Mouse (Mus musculus): Measurements from ENCODE around the gene Cib4. TPM values are rescaled to one million over a fixed set of nuclear protein-coding genes. Genes with fewer than 3 reads are reported as not detected.

The Cib4 gene
- polyA plus RNA-seq, 1 experiment = not detected

- DNase-seq = no peak
- no peak overlapping the region for H3K4me3 ChIP-seq (ENCODE audit: control insufficient read depth, insufficient read depth, low read length)
- no peak for TF ChIP-seq POLR2A (IDR thresholded peaks at IDR 0.05; ENCODE audit: control insufficient read depth, extremely low read depth, insufficient read depth, low read length, poor library complexity)
- no peak for TF ChIP-seq CTCF (IDR thresholded peaks at IDR 0.05; ENCODE audit: borderline replicate concordance, control insufficient read depth, extremely low read depth, insufficient read depth, low read length, poor library complexity)
- H3K27me3 ChIP-seq (ENCODE audit: control insufficient read depth, insufficient read depth, low read length) = no peaks in the 10 kb centered on the region
- H3K4me1 ChIP-seq (replicated peaks; ENCODE audit: control insufficient read depth, insufficient read depth, low read length) = no peaks in the 10 kb centered on the region
- H3K27ac ChIP-seq (ENCODE audit: control insufficient read depth, insufficient read depth, low read length) = no peak overlapping the region
- H3K36me3 ChIP-seq (ENCODE audit: control insufficient read depth, insufficient read depth, low read length) = no peaks in the 10 kb centered on the region
- WGBS = 83% methylated on average over 9 of the region's 9 CpGs
These were observed 31.6 kb upstream of the Cib4 start for GRCm38 (mm10) chr5:30577251-30577650.

- Histone ChIP-seq H3K36me3 (ENCODE audit: control insufficient read depth, insufficient read depth, low read length) (no peaks in the 10 kb centered on the region), H3K27me3 (ENCODE audit: control insufficient read depth, insufficient read depth, low read length) (no peaks in the 10 kb centered on the region), H3K27ac (ENCODE audit: control insufficient read depth, insufficient read depth, low read length) (no peak overlapping the region), H3K4me3 (ENCODE audit: control insufficient read depth, insufficient read depth, low read length) (no peak overlapping the region), H3K4me1 (replicated peaks; ENCODE audit: control insufficient read depth, insufficient read depth, low read length) (no peaks in the 10 kb centered on the region)
- WGBS = 76% methylated on average over 7 of the region's 7 CpGs
- no peak for DNase-seq
- TF ChIP-seq POLR2A (IDR thresholded peaks at IDR 0.05; ENCODE audit: control insufficient read depth, extremely low read depth, insufficient read depth, low read length, poor library complexity) = no peak
- no peak for TF ChIP-seq CTCF (IDR thresholded peaks at IDR 0.05; ENCODE audit: borderline replicate concordance, control insufficient read depth, extremely low read depth, insufficient read depth, low read length, poor library complexity)
These were observed 30.6 kb upstream of the Cib4 start for GRCm38 (mm10) chr5:30576233-30576632.

DNA sequence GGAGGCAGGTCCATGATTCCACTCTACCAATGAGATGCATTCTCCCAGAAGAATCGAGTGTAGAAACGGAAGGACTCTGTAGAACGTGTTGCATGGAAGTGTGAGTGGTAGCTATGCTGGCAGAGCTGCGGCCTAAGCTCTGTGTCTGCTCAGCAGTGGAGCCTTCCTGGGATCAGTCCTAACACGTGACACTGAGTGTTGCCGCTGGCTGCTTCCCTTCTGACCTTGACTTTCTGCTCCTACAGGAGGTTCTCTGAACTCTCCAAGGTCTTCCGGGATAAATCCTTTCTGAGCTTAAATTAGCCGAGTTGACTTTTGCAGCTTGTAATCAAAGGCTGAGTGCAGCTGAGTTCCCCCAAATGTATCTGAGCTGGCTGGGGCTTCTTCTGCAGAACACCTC is 28.7 kb upstream of the Cib4 start:
- Histone ChIP-seq H3K36me3 (ENCODE audit: control insufficient read depth, insufficient read depth, low read length) (no peaks in the 10 kb centered on the region), H3K4me1 (replicated peaks; ENCODE audit: control insufficient read depth, insufficient read depth, low read length) (no peaks in the 10 kb centered on the region), H3K27me3 (ENCODE audit: control insufficient read depth, insufficient read depth, low read length) (no peaks in the 10 kb centered on the region), H3K27ac (ENCODE audit: control insufficient read depth, insufficient read depth, low read length) (no peak overlapping the region), H3K4me3 (ENCODE audit: control insufficient read depth, insufficient read depth, low read length) (no peak overlapping the region)
- no peak for DNase-seq
- no peak for TF ChIP-seq CTCF (IDR thresholded peaks at IDR 0.05; ENCODE audit: borderline replicate concordance, control insufficient read depth, extremely low read depth, insufficient read depth, low read length, poor library complexity)
- no peak for TF ChIP-seq POLR2A (IDR thresholded peaks at IDR 0.05; ENCODE audit: control insufficient read depth, extremely low read depth, insufficient read depth, low read length, poor library complexity)
- 93% methylated on average over 8 of the region's 8 CpGs for WGBS

GRCm38 (mm10) chr5:30571820-30572219 is 26.2 kb upstream of the Cib4 start:
- no peaks in the 10 kb centered on the region for H3K36me3 ChIP-seq (ENCODE audit: control insufficient read depth, insufficient read depth, low read length)
- H3K4me1 ChIP-seq (replicated peaks; ENCODE audit: control insufficient read depth, insufficient read depth, low read length) = no peaks in the 10 kb centered on the region
- no peak overlapping the region for H3K27ac ChIP-seq (ENCODE audit: control insufficient read depth, insufficient read depth, low read length)
- no peaks in the 10 kb centered on the region for H3K27me3 ChIP-seq (ENCODE audit: control insufficient read depth, insufficient read depth, low read length)
- 84% methylated on average over 5 of the region's 5 CpGs for WGBS
- TF ChIP-seq POLR2A (IDR thresholded peaks at IDR 0.05; ENCODE audit: control insufficient read depth, extremely low read depth, insufficient read depth, low read length, poor library complexity) = no peak
- DNase-seq = no peak
- H3K4me3 ChIP-seq (ENCODE audit: control insufficient read depth, insufficient read depth, low read length) = no peak overlapping the region

- WGBS = 89% methylated on average over 1 of the region's 1 CpGs
- Histone ChIP-seq H3K27ac (ENCODE audit: control insufficient read depth, insufficient read depth, low read length) (no peak overlapping the region), H3K4me1 (replicated peaks; ENCODE audit: control insufficient read depth, insufficient read depth, low read length) (no peaks in the 10 kb centered on the region), H3K36me3 (ENCODE audit: control insufficient read depth, insufficient read depth, low read length) (no peaks in the 10 kb centered on the region), H3K4me3 (ENCODE audit: control insufficient read depth, insufficient read depth, low read length) (no peak overlapping the region), H3K27me3 (ENCODE audit: control insufficient read depth, insufficient read depth, low read length) (no peaks in the 10 kb centered on the region)
- no peak for TF ChIP-seq CTCF (IDR thresholded peaks at IDR 0.05; ENCODE audit: borderline replicate concordance, control insufficient read depth, extremely low read depth, insufficient read depth, low read length, poor library complexity)
- TF ChIP-seq POLR2A (IDR thresholded peaks at IDR 0.05; ENCODE audit: control insufficient read depth, extremely low read depth, insufficient read depth, low read length, poor library complexity) = no peak
- DNase-seq = no peak
These were observed 22.8 kb upstream of the Cib4 start for GRCm38 (mm10) chr5:30568479-30568878.

DNA sequence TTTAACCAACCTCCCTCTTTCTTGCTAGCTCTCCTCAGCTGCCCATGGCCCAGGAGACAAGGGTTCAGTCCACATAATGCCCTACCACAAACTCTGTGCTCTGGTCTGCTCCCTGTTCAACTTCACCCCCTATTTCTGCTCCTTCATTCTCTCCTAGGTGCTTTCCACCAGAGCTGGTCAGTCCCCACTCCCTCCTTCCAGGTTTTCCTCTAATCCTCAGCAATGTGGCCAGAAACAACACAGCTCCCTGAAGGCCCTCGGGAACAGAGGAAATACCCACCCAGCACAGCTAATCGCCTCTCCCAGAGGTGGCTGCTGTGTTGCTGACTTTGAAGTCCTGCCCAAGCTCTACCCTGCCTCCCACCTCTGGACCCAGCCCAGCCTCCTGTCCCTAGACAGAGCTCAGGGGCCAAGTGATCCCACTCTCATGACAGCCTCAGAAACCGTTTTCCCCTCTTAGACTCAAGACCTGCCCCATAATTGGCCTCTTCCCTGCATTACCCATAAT is 14.4 kb upstream of the Cib4 start:
- WGBS = 33% methylated on average over 3 of the region's 3 CpGs
- H3K36me3 ChIP-seq (ENCODE audit: control insufficient read depth, insufficient read depth, low read length) = no peaks in the 10 kb centered on the region
- no peak for TF ChIP-seq POLR2A (IDR thresholded peaks at IDR 0.05; ENCODE audit: control insufficient read depth, extremely low read depth, insufficient read depth, low read length, poor library complexity)
- no peak for DNase-seq
- H3K4me3 ChIP-seq (ENCODE audit: control insufficient read depth, insufficient read depth, low read length) = no peak overlapping the region
- no peak overlapping the region for H3K27ac ChIP-seq (ENCODE audit: control insufficient read depth, insufficient read depth, low read length)
- no peaks in the 10 kb centered on the region for H3K27me3 ChIP-seq (ENCODE audit: control insufficient read depth, insufficient read depth, low read length)
- H3K4me1 ChIP-seq (replicated peaks; ENCODE audit: control insufficient read depth, insufficient read depth, low read length) = no peaks in the 10 kb centered on the region

DNA sequence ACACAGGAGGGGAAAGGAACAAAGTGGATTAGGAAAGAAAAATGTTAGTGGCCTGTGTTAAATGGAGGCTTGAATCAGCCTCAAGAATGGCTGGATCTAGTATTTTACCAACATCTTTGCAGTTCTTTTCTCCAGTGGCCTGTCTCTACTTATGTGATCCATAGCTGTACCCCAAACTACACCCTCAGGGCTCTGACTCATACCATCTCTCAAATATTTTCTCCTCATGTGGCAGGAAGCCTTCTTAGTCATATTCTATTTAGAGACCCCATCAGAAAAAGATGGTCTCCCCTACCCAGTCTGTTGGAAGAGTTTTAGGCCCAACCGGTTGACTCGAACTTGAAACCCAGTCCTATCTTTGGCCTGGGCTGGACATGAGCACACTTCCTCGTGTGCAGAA is 13.8 kb upstream of the Cib4 start:
- 88% methylated on average over 3 of the region's 3 CpGs for WGBS
- DNase-seq = no peak
- no peak for TF ChIP-seq CTCF (IDR thresholded peaks at IDR 0.05; ENCODE audit: borderline replicate concordance, control insufficient read depth, extremely low read depth, insufficient read depth, low read length, poor library complexity)
- TF ChIP-seq POLR2A (IDR thresholded peaks at IDR 0.05; ENCODE audit: control insufficient read depth, extremely low read depth, insufficient read depth, low read length, poor library complexity) = no peak
- no peaks in the 10 kb centered on the region for H3K27me3 ChIP-seq (ENCODE audit: control insufficient read depth, insufficient read depth, low read length)
- H3K36me3 ChIP-seq (ENCODE audit: control insufficient read depth, insufficient read depth, low read length) = no peaks in the 10 kb centered on the region
- H3K4me3 ChIP-seq (ENCODE audit: control insufficient read depth, insufficient read depth, low read length) = no peak overlapping the region
- H3K27ac ChIP-seq (ENCODE audit: control insufficient read depth, insufficient read depth, low read length) = no peak overlapping the region
- H3K4me1 ChIP-seq (replicated peaks; ENCODE audit: control insufficient read depth, insufficient read depth, low read length) = no peaks in the 10 kb centered on the region

Measured in thymus, adult 2 months (tissue).